ENCODE assay signal across 17 mouse cellular contexts in the genomic region with DNA sequence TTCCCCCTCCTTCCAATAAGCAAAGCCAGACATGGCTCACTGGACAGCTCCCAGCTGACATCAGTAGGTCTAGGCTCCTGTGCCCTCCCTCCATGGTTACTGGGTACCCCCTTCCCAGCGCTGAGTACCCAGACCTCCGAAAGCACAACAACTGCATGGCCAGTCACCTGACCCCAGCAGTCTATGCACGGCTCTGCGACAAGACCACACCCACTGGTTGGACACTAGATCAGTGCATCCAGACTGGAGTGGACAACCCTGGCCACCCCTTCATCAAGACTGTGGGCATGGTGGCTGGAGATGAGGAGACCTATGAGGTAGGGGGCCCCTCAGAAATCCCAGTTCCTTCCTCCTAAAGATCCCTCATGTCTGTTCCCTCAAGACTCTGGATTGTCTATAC. TPM values are rescaled to one million over a fixed set of nuclear protein-coding genes. Genes with fewer than 3 reads are reported as not detected.
DNase-seq lines count a peak whose midpoint lies in the region; ATAC-seq and TF ChIP-seq lines count a peak whose summit lies in the region.
"Had no signal": no experiment of that assay in that cellular context is flagged by ENCODE, and none has a peak within 500 bp of the region (broad histone marks: within the 10 kb centered on the region; RNA-seq: fewer than 3 reads in every experiment).

No protein-coding gene starts in this region.

- 44% methylated on average over 4 of the region's 4 CpGs for WGBS in midbrain, embryonic 14.5 days
- 59% methylated on average over 4 of the region's 4 CpGs for WGBS in midbrain, embryonic 11.5 days
- WGBS in intestine, postnatal 0 days: 33% methylated on average over 4 of the region's 4 CpGs
- 37% methylated on average over 4 of the region's 4 CpGs for WGBS in stomach, embryonic 16.5 days

- H3K4me2 ChIP-seq in midbrain, embryonic 14.5 days (ENCODE audit: low read length): peak overlapping the region; percentile 62
- H3K4me2 ChIP-seq in midbrain, embryonic 11.5 days: no peak overlapping the region
- H3K4me2 ChIP-seq in intestine, postnatal 0 days (replicated peaks; ENCODE audit: low read depth): peak overlapping the region; percentile 80
- H3K4me2 ChIP-seq in stomach, embryonic 16.5 days (ENCODE audit: low read depth, low read length): peak overlapping the region; percentile 65; the same call in 1 of the 2 replicates

- 0 out of 2 replicates have a peak overlapping the region, but pooled peaks have one; percentile 2 for H3K4me3 ChIP-seq in midbrain, embryonic 14.5 days (replicated peaks; ENCODE audit: low read depth, low read length)
- no peak overlapping the region for H3K4me3 ChIP-seq in midbrain, embryonic 11.5 days (ENCODE audit: low read depth, low read length)
- peak overlapping the region; percentile 51 for H3K4me3 ChIP-seq in intestine, postnatal 0 days (ENCODE audit: low read depth, low read length)
- no peak overlapping the region for H3K4me3 ChIP-seq in stomach, embryonic 16.5 days (replicated peaks; ENCODE audit: low read length)

- no peak for ATAC-seq in midbrain, embryonic 14.5 days (ENCODE audit: low FRiP score, low TSS enrichment)
- no peak for ATAC-seq in midbrain, embryonic 11.5 days (ENCODE audit: low FRiP score)
- no peak for ATAC-seq in intestine, postnatal 0 days
- ATAC-seq in stomach, embryonic 16.5 days (ENCODE audit: insufficient read depth, low FRiP score): no peak

- H3K4me1 ChIP-seq in midbrain, embryonic 14.5 days (ENCODE audit: control insufficient read depth, insufficient read depth, low read length): peaks cover 7% of the 10 kb centered on the region
- H3K4me1 ChIP-seq in midbrain, embryonic 11.5 days (ENCODE audit: control insufficient read depth, insufficient read depth, low read length): peaks cover 8% of the 10 kb centered on the region; the same call in 1 of the 2 replicates
- H3K4me1 ChIP-seq in intestine, postnatal 0 days (replicated peaks; ENCODE audit: control insufficient read depth, insufficient read depth, low read length): no peaks in the 10 kb centered on the region; the same call in 1 of the 2 replicates
- H3K4me1 ChIP-seq in stomach, embryonic 16.5 days (ENCODE audit: control insufficient read depth, insufficient read depth, low read length): no peaks in the 10 kb centered on the region

- H3K36me3 ChIP-seq in midbrain, embryonic 14.5 days (ENCODE audit: control insufficient read depth, insufficient read depth, low read length): no peaks in the 10 kb centered on the region
- no peaks in the 10 kb centered on the region for H3K36me3 ChIP-seq in midbrain, embryonic 11.5 days (ENCODE audit: control insufficient read depth, insufficient read depth, low read length)
- H3K36me3 ChIP-seq in intestine, postnatal 0 days (ENCODE audit: control insufficient read depth, insufficient read depth): peaks cover 10% of the 10 kb centered on the region; the same call in 1 of the 2 replicates
- no peaks in the 10 kb centered on the region for H3K36me3 ChIP-seq in stomach, embryonic 16.5 days (ENCODE audit: control insufficient read depth, insufficient read depth, low read length)
- H3K36me3 ChIP-seq: embryonic facial prominence, embryonic 13.5 days; heart, embryonic 15.5 days; midbrain, embryonic 12.5 days had no signal

- H3K27ac ChIP-seq in midbrain, embryonic 14.5 days (replicated peaks; ENCODE audit: low read depth, low read length): no peak overlapping the region
- H3K27ac ChIP-seq in midbrain, embryonic 11.5 days (ENCODE audit: low read depth, low read length): no peak overlapping the region
- H3K27ac ChIP-seq in intestine, postnatal 0 days (ENCODE audit: low read depth, low read length): no peak overlapping the region
- no peak overlapping the region for H3K27ac ChIP-seq in stomach, embryonic 16.5 days (ENCODE audit: low read length)
- H3K27ac ChIP-seq: embryonic facial prominence, embryonic 13.5 days; heart, embryonic 15.5 days; liver, embryonic 14.5 days; midbrain, embryonic 12.5 days had no signal

- H3K9me3 ChIP-seq in midbrain, embryonic 14.5 days (ENCODE audit: control insufficient read depth, low read length): no peaks in the 10 kb centered on the region
- H3K9me3 ChIP-seq in midbrain, embryonic 11.5 days (ENCODE audit: control insufficient read depth, low read length): no peaks in the 10 kb centered on the region
- no peaks in the 10 kb centered on the region for H3K9me3 ChIP-seq in intestine, postnatal 0 days (ENCODE audit: control insufficient read depth)
- H3K9me3 ChIP-seq in stomach, embryonic 16.5 days (replicated peaks; ENCODE audit: control insufficient read depth, low read length): no peaks in the 10 kb centered on the region
- H3K9me3 ChIP-seq: embryonic facial prominence, embryonic 13.5 days; heart, embryonic 15.5 days; midbrain, embryonic 12.5 days had no signal

- TF ChIP-seq CTCF in intestine, postnatal 0 days (IDR thresholded peaks at IDR 0.05; ENCODE audit: low read depth): no peak

- DNase-seq in cerebellum, adult 11 months: peak; percentile 31
- no peak for DNase-seq in cerebellum, postnatal 4 days (ENCODE audit: low spot score in 2 of 2)
- no peak for DNase-seq in midbrain, embryonic 14.5 days
- DNase-seq in midbrain, embryonic 11.5 days (ENCODE audit: low spot score, missing footprints): no peak
- DNase-seq in heart, postnatal 25 days (ENCODE audit: low spot score): no peak
- DNase-seq in spleen, postnatal 4 days (ENCODE audit: low spot score in 2 of 2): no peak
- DNase-seq: adrenal gland, postnatal 10 days; kidney, postnatal 4 days; lung, postnatal 14 days; thymus, adult 18-20 months had no signal

- H3K27me3 ChIP-seq in midbrain, embryonic 14.5 days (ENCODE audit: control insufficient read depth, insufficient read depth, low read length): peaks cover 9% of the 10 kb centered on the region; the same call in 1 of the 2 replicates
- peaks cover 12% of the 10 kb centered on the region for H3K27me3 ChIP-seq in midbrain, embryonic 11.5 days (ENCODE audit: control insufficient read depth, insufficient read depth, low read length)
- no peaks in the 10 kb centered on the region for H3K27me3 ChIP-seq in intestine, postnatal 0 days (replicated peaks; ENCODE audit: control insufficient read depth, insufficient read depth, low read length)
- no peaks in the 10 kb centered on the region for H3K27me3 ChIP-seq in stomach, embryonic 16.5 days (ENCODE audit: control insufficient read depth, insufficient read depth, low read length)
- H3K27me3 ChIP-seq: embryonic facial prominence, embryonic 13.5 days had no signal

- intact Hi-C loops in heart, postnatal 25 days (cut with DNase I): loop anchor here (5.0 kb wide), 1 partner anchor 187 kb away; a partner anchor contains a TSS

- H3K9ac ChIP-seq in midbrain, embryonic 14.5 days (replicated peaks; ENCODE audit: low read length): no peak overlapping the region
- H3K9ac ChIP-seq in midbrain, embryonic 11.5 days (ENCODE audit: low read length): no peak overlapping the region
- H3K9ac ChIP-seq in intestine, postnatal 0 days (ENCODE audit: low read depth, low read length): no peak overlapping the region
- H3K9ac ChIP-seq in stomach, embryonic 16.5 days (ENCODE audit: low read length): no peak overlapping the region
- H3K9ac ChIP-seq: heart, embryonic 15.5 days; liver, embryonic 14.5 days had no signal

RNA-seq across cellular contexts. Expression of a gene that starts 1.9 kb away (rescaled TPM):
- 40.0 and 47.3 TPM in 2 replicates for polyA plus RNA-seq in midbrain, embryonic 14.5 days (2014; fragmentation: Nextera tagmentation; extraction: Ambion mirVana)
- 3.8 and 4.1 TPM in 2 replicates for polyA plus RNA-seq in midbrain, embryonic 11.5 days (2014; fragmentation: Nextera tagmentation; extraction: Ambion mirVana)
- polyA plus RNA-seq in intestine, postnatal 0 days (2015; fragmentation: Nextera tagmentation; extraction: Ambion mirVana): 1,214 and 1,240 TPM in 2 replicates
- polyA plus RNA-seq in stomach, embryonic 16.5 days (2015; fragmentation: Nextera tagmentation; extraction: Ambion mirVana): 260 and 360 TPM in 2 replicates
- total RNA-seq in heart, postnatal 25 days (2021): 1 to 10 TPM; 1.3 to 2.4 TPM

RNA-seq across cellular contexts. Expression of a gene that starts 4.3 kb away (rescaled TPM):
- polyA plus RNA-seq in midbrain, embryonic 14.5 days (2014; fragmentation: Nextera tagmentation; extraction: Ambion mirVana): 14.9 and 19.7 TPM in 2 replicates
- polyA plus RNA-seq in midbrain, embryonic 11.5 days (2014; fragmentation: Nextera tagmentation; extraction: Ambion mirVana): 10.3 and 11.2 TPM in 2 replicates
- polyA plus RNA-seq in intestine, postnatal 0 days (2015; fragmentation: Nextera tagmentation; extraction: Ambion mirVana): 19.2 and 25.0 TPM in 2 replicates
- 19.3 and 21.2 TPM in 2 replicates for polyA plus RNA-seq in stomach, embryonic 16.5 days (2015; fragmentation: Nextera tagmentation; extraction: Ambion mirVana)
- 10 to 100 TPM; 48.0 to 50.5 TPM for total RNA-seq in heart, postnatal 25 days (2021)

RNA-seq across cellular contexts. Expression of a gene that starts 27.5 kb away (rescaled TPM):
- not detected in 2 replicates for polyA plus RNA-seq in midbrain, embryonic 14.5 days (2014; fragmentation: Nextera tagmentation; extraction: Ambion mirVana)
- polyA plus RNA-seq in midbrain, embryonic 11.5 days (2014; fragmentation: Nextera tagmentation; extraction: Ambion mirVana): not detected in 2 replicates
- 0.01 and 0.05 TPM in 2 replicates for polyA plus RNA-seq in intestine, postnatal 0 days (2015; fragmentation: Nextera tagmentation; extraction: Ambion mirVana)
- not detected in 2 replicates for polyA plus RNA-seq in stomach, embryonic 16.5 days (2015; fragmentation: Nextera tagmentation; extraction: Ambion mirVana)
- not detected for total RNA-seq in heart, postnatal 25 days (2021)
- total RNA-seq: adrenal gland, postnatal 10 days had no signal
- polyA plus RNA-seq: embryonic facial prominence, embryonic 13.5 days; heart, embryonic 15.5 days; intestine, embryonic 14.5 days; liver, embryonic 14.5 days; midbrain, embryonic 12.5 days had no signal

RNA-seq across cellular contexts. Expression of a gene that starts 54.1 kb away (rescaled TPM):
- polyA plus RNA-seq in midbrain, embryonic 14.5 days (2014; fragmentation: Nextera tagmentation; extraction: Ambion mirVana): 238 and 249 TPM in 2 replicates
- polyA plus RNA-seq in midbrain, embryonic 11.5 days (2014; fragmentation: Nextera tagmentation; extraction: Ambion mirVana): 505 and 510 TPM in 2 replicates
- 325 and 353 TPM in 2 replicates for polyA plus RNA-seq in intestine, postnatal 0 days (2015; fragmentation: Nextera tagmentation; extraction: Ambion mirVana)
- 880 and 909 TPM in 2 replicates for polyA plus RNA-seq in stomach, embryonic 16.5 days (2015; fragmentation: Nextera tagmentation; extraction: Ambion mirVana)
- total RNA-seq in heart, postnatal 25 days (2021): 100 to 1,000 TPM; 146 to 167 TPM

RNA-seq across cellular contexts. Expression of a gene that starts 54.1 kb away (rescaled TPM):
- 2.9 and 4.5 TPM in 2 replicates for polyA plus RNA-seq in midbrain, embryonic 14.5 days (2014; fragmentation: Nextera tagmentation; extraction: Ambion mirVana)
- 1.6 and 2.0 TPM in 2 replicates for polyA plus RNA-seq in midbrain, embryonic 11.5 days (2014; fragmentation: Nextera tagmentation; extraction: Ambion mirVana)
- 1.3 and 1.6 TPM in 2 replicates for polyA plus RNA-seq in intestine, postnatal 0 days (2015; fragmentation: Nextera tagmentation; extraction: Ambion mirVana)
- polyA plus RNA-seq in stomach, embryonic 16.5 days (2015; fragmentation: Nextera tagmentation; extraction: Ambion mirVana): 1.3 and 1.6 TPM in 2 replicates
- total RNA-seq in heart, postnatal 25 days (2021): 1 to 10 TPM; 2.3 to 2.9 TPM

Comparison
In these comparisons a context has a peak if more than half of its experiments do, and no peak if none do; other contexts are left out.
1. H3K4me3 ChIP-seq: peak in midbrain, embryonic 14.5 days (single experiment) and intestine, postnatal 0 days (single experiment); none in midbrain, embryonic 11.5 days (single experiment) and stomach, embryonic 16.5 days (single experiment).